Mouse (Mus musculus) liver, postnatal 0 days (tissue): ENCODE measurements around the gene Fchsd2. TPM values are rescaled to one million over a fixed set of nuclear protein-coding genes. Genes with fewer than 3 reads are reported as not detected.
A peak's percentile ranks its signal among the peaks of the same experiment; 100 is the strongest.

Source experiments
- ATAC-seq: fragments of 200-750 bp; cut with Nextera tagmentation; 2 replicates; pipeline ENCODE4 v1.8.0; 2017; ENCODE audit warnings: mild to moderate bottlenecking, moderate library complexity
- DNase-seq: peaks from one replicate; pipeline ENCODE4 v3.0.0-alpha.2; 2016
- H3K27ac ChIP-seq: fragments of 300-500 bp; sonication (generic); 2 replicates; pipeline ENCODE4 v1.5.1; 2014; ENCODE audit warnings: antibody characterized with exemption, moderate library complexity, mild to moderate bottlenecking, low read depth
- H3K27me3 ChIP-seq: fragments of 300-500 bp; sonication (generic); 2 replicates; pipeline ENCODE4 v1.6.1; 2014; ENCODE audit warnings: low read length, control low read depth, mixed read lengths; ENCODE audit not compliant: insufficient read depth
- H3K36me3 ChIP-seq: fragments of 300-500 bp; sonication (generic); replicated peaks from 2 replicates; pipeline ENCODE4 v1.6.1; 2014; ENCODE audit warnings: mild to moderate bottlenecking, control low read depth, low read length, moderate library complexity, mixed read lengths; ENCODE audit not compliant: insufficient read depth
- H3K4me1 ChIP-seq: fragments of 300-500 bp; sonication (generic); 2 replicates; pipeline ENCODE4 v1.6.1; 2014; ENCODE audit warnings: antibody characterized with exemption, mild to moderate bottlenecking, control low read depth; ENCODE audit not compliant: insufficient read depth
- H3K4me2 ChIP-seq: fragments of 300-500 bp; sonication (generic); 2 replicates; pipeline ENCODE4 v1.6.1; 2014; ENCODE audit warnings: low read depth, mild to moderate bottlenecking, low read length, moderate library complexity, mixed read lengths
- H3K4me3 ChIP-seq: fragments of 300-500 bp; sonication (generic); 2 replicates; pipeline ENCODE4 v1.5.1; 2014; ENCODE audit warnings: low read depth, low read length
- H3K9ac ChIP-seq: fragments of 300-500 bp; sonication (generic); replicated peaks from 2 replicates; pipeline ENCODE4 v1.6.1; 2014; ENCODE audit warnings: mild to moderate bottlenecking, moderate library complexity
- H3K9me3 ChIP-seq: fragments of 300-500 bp; sonication (generic); 2 replicates; pipeline ENCODE4 v1.6.1; 2016; ENCODE audit warnings: mild to moderate bottlenecking, control low read depth, low read length, mixed read lengths
- CTCF ChIP-seq: sonication (generic); IDR thresholded peaks from 2 replicates; pipeline ENCODE4 v1.5.1; 2016; ENCODE audit warnings: antibody characterized with exemption, low read depth
- EP300 ChIP-seq: IDR thresholded peaks from 2 replicates; pipeline ENCODE4 v1.6.1; 2016; ENCODE audit warnings: antibody characterized with exemption, low read depth, mild to moderate bottlenecking
- WGBS: fragments of 180-500 bp; shearing (Covaris S2); extraction: QIAGEN DNeasy Blood & Tissue Kit; methylation state at CpG from one replicate; pipeline ENCODE4 v1.1.7; 2014; ENCODE audit not compliant: insufficient replicate concordance; 5-methylcytosine and 5-hydroxymethylcytosine counted together
- polyA plus RNA-seq: library from polyadenylated mRNA; unstranded; fragments of >200 nt; fragmentation: Nextera tagmentation; extraction: Ambion mirVana; gene quantifications from 2 replicates; pipeline ENCODE4 v1.2.1, GENCODE M21; 2015

The Fchsd2 gene
- polyA plus RNA-seq, 1 experiment from 2014 or later = 7.8 TPM

- TF ChIP-seq EP300 (no peak; the same call in 1 of the 2 replicates), CTCF (peak; percentile 53)
- H3K9me3 ChIP-seq = no peaks in the 10 kb centered on the region
- H3K9ac ChIP-seq = peak within 1 kb of the TSS; percentile 76
- peaks cover 24% of the 10 kb centered on the region for H3K4me1 ChIP-seq
- peak within 1 kb of the TSS; percentile 81 for H3K4me3 ChIP-seq
- DNase-seq (peak; percentile 94), ATAC-seq (peak; percentile 97)
- no peaks in the 10 kb centered on the region for H3K27me3 ChIP-seq
- peak within 1 kb of the TSS; percentile 92 for H3K4me2 ChIP-seq
- no peaks in the 10 kb centered on the region; the same call in none of the 2 replicates for H3K36me3 ChIP-seq
- H3K27ac ChIP-seq = peak within 1 kb of the TSS; percentile 89
- 0% methylated on average over 39 of the region's 39 CpGs for WGBS
Measured at GRCm38 (mm10) chr7:101301881-101302456, 209.3 kb downstream of the Fchsd2 start, which contains the start of gene Atg16l2. Gene Atg16l2, minus strand, starts transcription at chr7:101302251.

- peaks cover 24% of the 10 kb centered on the region for H3K4me1 ChIP-seq
- H3K27me3 ChIP-seq = no peaks in the 10 kb centered on the region
- peak overlapping the region; percentile 92 for H3K4me2 ChIP-seq
- no peak for DNase-seq
- no peak for TF ChIP-seq CTCF
- no peak for TF ChIP-seq EP300
- peak overlapping the region; percentile 81 for H3K4me3 ChIP-seq
- peak overlapping the region; percentile 76 for H3K9ac ChIP-seq
- WGBS = 41% methylated on average over 7 of the region's 7 CpGs
- H3K9me3 ChIP-seq = no peaks in the 10 kb centered on the region
- H3K27ac ChIP-seq = peak overlapping the region; percentile 89; the same call in 1 of the 2 replicates
- ATAC-seq = no peak
- no peaks in the 10 kb centered on the region; the same call in none of the 2 replicates for H3K36me3 ChIP-seq
Measured at GRCm38 (mm10) chr7:101302691-101303090, 210.0 kb downstream of the Fchsd2 start.

- Histone ChIP-seq H3K36me3 (no peaks in the 10 kb centered on the region), H3K27me3 (no peaks in the 10 kb centered on the region), H3K4me2 (no peak overlapping the region), H3K27ac (no peak overlapping the region), H3K4me1 (peaks cover 15% of the 10 kb centered on the region), H3K9ac (no peak overlapping the region), H3K9me3 (no peaks in the 10 kb centered on the region), H3K4me3 (no peak overlapping the region)
- WGBS = 38% methylated on average over 2 of the region's 2 CpGs
- no peak for ATAC-seq
- no peak for DNase-seq
- TF ChIP-seq CTCF (no peak), EP300 (no peak)
Measured at GRCm38 (mm10) chr7:101306841-101307240, 214.2 kb downstream of the Fchsd2 start.

- H3K4me1 ChIP-seq = peaks cover 18% of the 10 kb centered on the region
- TF ChIP-seq EP300 (no peak), CTCF (no peak)
- H3K27me3 ChIP-seq = no peaks in the 10 kb centered on the region
- peak overlapping the region; percentile 70 for H3K4me2 ChIP-seq
- peak overlapping the region; percentile 90 for H3K27ac ChIP-seq
- no peaks in the 10 kb centered on the region for H3K36me3 ChIP-seq
- WGBS = 34% methylated on average over 5 of the region's 5 CpGs
- ATAC-seq = peak; percentile 26
- DNase-seq = no peak
- no peaks in the 10 kb centered on the region for H3K9me3 ChIP-seq
- H3K4me3 ChIP-seq = peak overlapping the region; percentile 52
- peak overlapping the region; percentile 61 for H3K9ac ChIP-seq
Measured at GRCm38 (mm10) chr7:101309985-101310326, 217.3 kb downstream of the Fchsd2 start.

- Histone ChIP-seq H3K27me3 (no peaks in the 10 kb centered on the region), H3K4me1 (peaks cover 22% of the 10 kb centered on the region), H3K4me3 (peak overlapping the region; percentile 52), H3K27ac (peak overlapping the region; percentile 90), H3K36me3 (no peaks in the 10 kb centered on the region), H3K4me2 (peak overlapping the region; percentile 70), H3K9me3 (no peaks in the 10 kb centered on the region), H3K9ac (peak overlapping the region; percentile 61)
- peak; percentile 97 for DNase-seq
- WGBS = 1% methylated on average over 43 of the region's 43 CpGs
- TF ChIP-seq CTCF (peak; percentile 98), EP300 (peak; percentile 59; the same call in 1 of the 2 replicates)
- ATAC-seq = peak; percentile 95
Measured at GRCm38 (mm10) chr7:101310327-101311028, 217.8 kb downstream of the Fchsd2 start.

GRCm38 (mm10) chr7:101311061-101311460 is 218.4 kb downstream of the Fchsd2 start:
- peak overlapping the region; percentile 25; the same call in 1 of the 2 replicates for H3K27ac ChIP-seq
- 21% methylated on average over 2 of the region's 2 CpGs for WGBS
- H3K4me2 ChIP-seq = peak overlapping the region; percentile 70
- H3K9ac ChIP-seq = peak overlapping the region; percentile 19
- no peaks in the 10 kb centered on the region for H3K9me3 ChIP-seq
- ATAC-seq (no peak), DNase-seq (no peak)
- no peaks in the 10 kb centered on the region for H3K27me3 ChIP-seq
- H3K4me1 ChIP-seq = peaks cover 25% of the 10 kb centered on the region
- TF ChIP-seq CTCF (no peak), EP300 (no peak)
- peak overlapping the region; percentile 52; the same call in 1 of the 2 replicates for H3K4me3 ChIP-seq
- H3K36me3 ChIP-seq = no peaks in the 10 kb centered on the region
